Mouse (Mus musculus) right cerebral cortex, adult 18-20 months (tissue): Measurements from ENCODE around the gene Cnksr2.
A peak's percentile ranks its signal among the peaks of the same experiment; 100 is the strongest.

Source experiments
- DNase-seq: peaks from one replicate; pipeline ENCODE4 v3.0.0; 2022; ENCODE audit warnings: mixed read lengths

The Cnksr2 gene

DNA sequence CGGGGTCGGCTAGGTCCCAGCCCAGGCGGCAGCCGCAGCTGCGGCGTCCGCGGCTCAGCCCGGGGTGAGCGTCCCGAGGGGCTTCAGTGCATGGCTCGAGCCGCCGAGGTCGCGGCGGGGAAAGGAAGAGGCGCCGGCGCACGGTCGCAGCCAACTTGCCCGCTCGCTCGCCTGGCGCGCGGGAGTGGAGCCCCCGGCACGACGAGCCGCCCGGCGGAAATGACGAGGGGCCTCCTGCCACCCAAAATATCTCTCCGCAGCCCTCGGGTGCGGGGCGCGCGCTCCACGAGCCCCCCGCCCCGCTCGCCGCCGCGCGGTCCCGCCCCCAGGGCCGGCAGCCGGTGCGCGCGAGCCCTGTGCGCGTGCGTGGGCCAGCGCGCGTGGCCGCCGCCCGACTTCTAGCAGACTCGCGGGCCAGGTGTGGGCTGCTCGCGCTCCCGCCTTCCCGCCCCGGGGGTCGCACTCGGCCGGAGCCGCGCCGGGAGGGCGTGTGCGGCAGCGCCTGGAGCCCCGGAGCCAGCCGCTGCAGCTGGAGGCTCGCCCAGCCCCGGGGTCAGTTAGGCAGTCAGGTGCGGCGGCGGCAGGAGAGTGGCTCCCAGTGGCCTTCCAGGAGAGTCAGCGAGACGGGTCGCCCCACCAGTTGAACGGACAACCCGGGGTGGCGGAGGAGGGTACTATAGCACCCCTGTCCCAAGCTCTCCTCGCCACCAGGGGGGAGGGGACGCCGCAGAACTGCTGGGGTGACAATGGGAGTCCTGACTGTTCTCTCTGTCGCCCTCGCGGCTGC, at the start of gene Cnksr2:
TSS of gene Cnksr2 (minus strand) at position 238 of the 787 bp plus-strand sequence.
- DNase-seq = peak; percentile 60

DNA sequence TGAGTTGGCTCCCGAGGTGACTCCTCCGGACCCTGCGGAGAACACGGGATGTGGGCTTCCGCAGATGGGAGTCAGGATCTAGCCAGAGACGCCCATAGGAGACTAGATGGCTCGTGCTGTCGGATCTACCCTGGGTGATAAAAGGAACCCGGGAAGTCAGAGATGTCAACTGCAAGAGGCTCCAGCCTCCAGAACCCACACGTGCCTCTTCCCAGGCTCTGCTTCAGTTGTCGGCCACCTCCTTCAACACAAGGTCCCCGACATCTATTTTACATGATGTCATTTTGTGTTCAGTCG, 698 bp upstream of the Cnksr2 start:
- DNase-seq = peak; percentile 24

DNA sequence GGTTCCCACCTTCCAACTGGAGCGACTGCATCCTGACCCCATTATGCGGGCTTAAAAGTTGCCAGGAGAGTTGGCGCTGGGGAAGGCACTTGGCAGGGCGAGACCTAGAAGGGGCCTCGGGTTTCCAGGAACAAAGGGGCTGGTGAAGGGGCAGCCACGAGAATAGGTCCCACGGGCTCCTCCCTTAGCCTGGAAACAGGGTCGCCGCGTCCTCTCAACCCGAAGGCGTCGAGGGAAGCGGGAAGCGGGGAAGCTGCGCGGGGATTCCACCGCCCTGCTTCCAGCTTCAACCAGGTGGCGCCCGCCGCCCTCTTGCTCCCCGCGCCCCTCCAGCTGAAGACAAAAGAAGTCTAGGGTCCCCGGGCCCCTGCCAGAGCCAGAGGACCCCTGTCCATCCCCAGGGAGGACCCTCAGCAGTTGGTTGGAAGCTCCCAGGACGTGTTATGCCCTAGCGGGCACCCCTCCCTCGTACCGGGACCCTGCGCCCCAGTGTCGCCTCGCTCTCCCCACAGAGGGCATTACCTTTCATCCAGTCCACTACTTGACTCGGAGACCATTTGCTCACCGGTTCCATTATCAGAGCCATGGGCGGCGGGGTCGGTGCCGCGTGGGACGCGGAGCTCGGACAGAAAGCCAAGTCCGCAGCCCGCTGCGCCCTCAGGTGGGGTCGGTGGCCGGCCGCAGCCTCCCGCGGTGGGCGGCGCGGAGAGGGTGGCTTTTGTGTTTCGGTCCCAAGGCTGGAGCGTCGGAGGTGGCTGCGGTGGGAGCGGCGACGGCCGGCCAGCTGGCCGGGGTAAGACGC, 638 bp downstream of the Cnksr2 start:
- DNase-seq = peak; percentile 7

GRCm38 (mm10) chrX:158041703-158042102, 1.4 kb downstream of the Cnksr2 start:
- DNase-seq = no peak

DNA sequence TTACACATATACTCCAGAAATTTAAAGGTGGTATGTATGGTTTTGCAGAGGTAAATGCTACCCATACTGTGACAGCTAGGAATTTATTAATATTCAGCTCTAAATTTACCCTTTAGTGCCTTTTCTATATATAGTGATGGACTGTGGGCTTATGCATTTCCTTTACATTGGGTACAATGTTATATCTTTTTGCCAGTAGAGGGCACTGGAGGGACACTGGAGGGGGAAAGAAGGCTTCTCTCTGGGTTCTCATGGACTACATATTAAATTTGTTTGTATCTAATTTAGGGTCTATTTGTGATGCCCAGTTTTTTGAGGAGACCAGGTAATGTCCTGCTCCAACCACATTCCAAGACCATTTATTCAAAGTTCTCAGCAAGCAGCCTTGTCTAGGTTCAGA, 91.4 kb downstream of the Cnksr2 start:
- DNase-seq = no peak

- DNase-seq = no peak
Observed at GRCm38 (mm10) chrX:157949256-157949655, 93.8 kb downstream of the Cnksr2 start.

DNA sequence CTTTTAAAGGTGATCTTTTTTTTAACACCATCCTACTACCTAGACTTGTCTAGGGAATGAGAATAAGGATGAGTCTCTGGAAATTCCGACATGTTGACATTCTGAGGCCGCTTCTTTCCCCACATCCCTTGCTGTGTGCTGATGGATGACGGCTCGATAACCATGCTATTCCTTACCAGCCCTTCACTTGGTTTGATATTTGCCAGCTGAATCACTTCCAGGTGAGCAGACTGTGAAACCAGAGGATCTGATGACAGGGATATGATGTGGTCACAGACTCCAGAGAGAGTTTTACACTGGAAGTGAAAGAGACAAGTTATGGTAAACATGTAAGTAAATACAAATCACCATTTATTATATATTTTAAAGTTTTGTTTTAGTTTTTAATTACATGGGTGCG, 98.0 kb downstream of the Cnksr2 start:
- DNase-seq = no peak

GRCm38 (mm10) chrX:157936611-157937010, 106.5 kb downstream of the Cnksr2 start:
- no peak for DNase-seq

DNA sequence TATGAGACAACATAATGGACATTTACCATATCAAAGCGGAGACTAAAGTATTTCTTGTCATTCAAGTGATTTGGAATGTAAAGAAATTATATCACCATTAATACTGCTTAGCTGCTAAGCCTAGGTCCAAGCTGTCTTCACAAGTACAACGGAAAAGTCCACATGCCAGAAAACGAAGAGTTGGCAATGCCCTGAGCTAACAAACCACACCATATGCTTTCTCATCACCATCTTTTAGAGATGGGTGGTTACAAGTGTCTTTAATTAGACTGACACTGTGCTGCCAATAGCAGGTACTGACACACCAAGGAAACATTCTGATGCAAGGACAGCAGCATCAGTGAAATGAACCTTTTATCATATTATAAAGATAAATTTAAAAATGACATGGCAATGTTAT, 123.0 kb downstream of the Cnksr2 start:
- no peak for DNase-seq

- no peak for DNase-seq
Observed at GRCm38 (mm10) chrX:157829983-157830382, 213.1 kb downstream of the Cnksr2 start.

DNA sequence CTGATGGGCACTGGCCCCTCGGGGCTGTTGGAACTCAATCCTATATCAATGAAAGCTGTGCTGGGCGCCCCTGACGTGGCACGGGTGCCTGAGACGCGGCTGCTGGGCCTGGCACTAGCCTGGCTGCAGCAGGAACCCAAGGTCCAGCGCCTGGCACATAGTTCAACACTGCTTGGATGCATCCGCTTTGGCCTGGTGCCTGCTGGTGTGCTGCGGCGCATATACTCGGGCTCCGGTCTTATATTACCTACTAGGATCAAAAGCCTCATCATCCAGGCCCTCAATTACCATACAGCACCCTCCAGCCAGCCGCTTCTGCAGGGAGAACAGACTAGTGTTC, 224.2 kb downstream of the Cnksr2 start:
- DNase-seq = no peak

DNA sequence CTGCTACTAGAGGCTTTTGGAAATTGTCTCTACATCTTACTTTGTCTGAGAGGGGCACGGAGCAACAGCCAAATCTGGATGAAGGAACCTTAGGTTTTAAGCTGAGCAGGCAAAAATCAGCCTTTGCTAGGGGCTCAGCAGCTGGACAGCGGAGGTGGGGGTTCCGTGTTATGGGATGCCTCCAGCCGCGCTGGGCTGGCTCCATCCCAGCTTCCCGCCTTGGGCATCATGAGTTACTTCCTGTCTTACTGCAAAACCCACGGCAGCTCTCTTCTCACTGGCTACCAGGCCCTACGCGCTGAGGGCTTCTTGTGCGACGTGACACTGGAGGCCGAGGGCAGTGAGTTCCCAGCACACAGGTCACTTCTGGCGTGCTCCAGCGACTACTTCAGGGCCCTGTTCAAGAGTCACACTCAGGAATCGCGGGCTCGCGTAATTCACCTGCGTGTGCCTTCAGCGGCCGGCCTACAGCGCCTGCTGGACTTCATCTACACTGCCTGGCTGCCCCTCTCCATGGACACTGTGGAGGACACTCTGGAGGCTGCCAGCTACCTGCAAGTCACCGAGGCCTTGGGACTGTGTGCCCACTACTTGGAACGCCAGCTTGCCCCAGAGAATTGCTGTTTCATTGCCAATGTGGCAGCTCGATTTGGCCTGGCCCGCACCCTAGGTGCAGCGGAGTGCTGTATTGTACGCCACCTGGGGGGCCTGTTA, 224.7 kb downstream of the Cnksr2 start, which contains the start of gene Klhl34:
TSS of gene Klhl34 (plus strand) at position 229 of the 714 bp plus-strand sequence.
- peak; percentile 3 for DNase-seq

- no peak for DNase-seq
Observed at GRCm38 (mm10) chrX:157817571-157818206, 225.4 kb downstream of the Cnksr2 start.

GRCm38 (mm10) chrX:157809721-157810120, 233.4 kb downstream of the Cnksr2 start:
- DNase-seq = no peak

- DNase-seq = no peak
Observed at GRCm38 (mm10) chrX:157801669-157802068, 241.4 kb downstream of the Cnksr2 start.
